Mouse (Mus musculus) brown adipose tissue, adult 24 weeks (tissue): ENCODE results near the gene Sh3bgrl. TPM values are rescaled to one million over a fixed set of nuclear protein-coding genes. Genes with fewer than 3 reads are reported as not detected.

ENCODE experiments used
- H3K27ac ChIP-seq: fragments of 200-500 bp; replicated peaks from 2 replicates; pipeline ENCODE4 v1.5.1; 2012; ENCODE audit warnings: low read depth, mild to moderate bottlenecking, low read length
- H3K4me1 ChIP-seq: fragments of 200-500 bp; 2 replicates; pipeline ENCODE4 v1.6.1; 2012; ENCODE audit warnings: low read length, mixed read lengths; ENCODE audit not compliant: control insufficient read depth, insufficient read depth, insufficient read length
- H3K4me3 ChIP-seq: fragments of 200-500 bp; 2 replicates; pipeline ENCODE4 v1.5.1; 2012; ENCODE audit warnings: low read depth, mild to moderate bottlenecking, low read length, moderate library complexity; ENCODE audit not compliant: insufficient read depth
- polyA plus RNA-seq: library from polyadenylated mRNA; stranded (reverse); fragments of >200 nt; gene quantifications from 2 replicates; pipeline ENCODE4 v1.2.4, GENCODE M21; 2012; ENCODE audit not compliant: missing spikeins, insufficient read depth, insufficient read length

Gene Sh3bgrl
- polyA plus RNA-seq, 1 experiment, result 222 TPM

DNA sequence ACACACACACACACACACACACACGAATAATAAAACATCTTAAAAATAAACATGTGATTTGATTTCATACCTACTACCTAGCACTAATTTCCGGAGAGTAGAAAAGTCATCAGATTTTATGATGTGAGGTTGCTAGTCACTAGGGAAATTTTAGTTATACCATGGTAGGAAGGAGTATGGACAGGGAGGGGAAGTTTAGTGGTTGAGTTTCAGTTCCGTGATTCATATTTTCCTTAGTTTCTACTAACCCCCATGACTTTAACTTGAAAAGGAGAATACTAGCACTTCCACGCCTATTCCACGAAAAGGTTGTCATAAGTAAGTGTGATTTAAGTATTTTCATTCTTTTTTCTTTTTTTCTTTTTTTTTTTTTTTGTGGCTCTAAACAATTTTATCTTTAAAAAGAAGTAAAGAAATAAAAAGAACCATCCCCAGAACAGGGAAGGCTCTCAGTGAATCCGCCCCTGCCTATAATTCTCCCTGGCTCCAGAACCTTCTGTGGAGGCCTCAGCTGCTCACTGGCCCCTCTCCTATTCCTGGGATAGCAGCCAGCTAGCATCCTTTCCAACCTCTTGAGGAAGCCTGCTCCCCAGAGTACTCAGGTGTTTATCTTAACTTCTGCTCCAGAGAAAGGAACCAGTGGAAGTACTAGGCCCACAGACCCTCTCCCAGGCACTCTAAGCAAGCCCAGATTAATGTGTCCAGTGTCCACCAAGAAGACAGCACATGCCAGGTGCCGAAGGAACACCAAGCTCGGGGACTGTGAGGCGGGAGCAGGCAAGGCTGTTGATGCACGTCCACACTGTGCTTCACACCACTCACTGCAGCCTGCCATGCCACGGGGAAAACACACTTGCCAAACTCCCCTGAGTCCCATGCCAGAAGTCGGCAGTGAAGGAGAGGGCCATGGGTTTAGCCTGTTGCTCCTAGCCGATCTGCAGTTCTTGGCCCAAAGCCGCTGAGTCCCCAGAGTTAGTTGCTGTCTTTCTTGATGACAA is 25.0 kb downstream of the Sh3bgrl start:
- no peak overlapping the region for H3K4me3 ChIP-seq
- peak overlapping the region; percentile 86 for H3K27ac ChIP-seq

DNA sequence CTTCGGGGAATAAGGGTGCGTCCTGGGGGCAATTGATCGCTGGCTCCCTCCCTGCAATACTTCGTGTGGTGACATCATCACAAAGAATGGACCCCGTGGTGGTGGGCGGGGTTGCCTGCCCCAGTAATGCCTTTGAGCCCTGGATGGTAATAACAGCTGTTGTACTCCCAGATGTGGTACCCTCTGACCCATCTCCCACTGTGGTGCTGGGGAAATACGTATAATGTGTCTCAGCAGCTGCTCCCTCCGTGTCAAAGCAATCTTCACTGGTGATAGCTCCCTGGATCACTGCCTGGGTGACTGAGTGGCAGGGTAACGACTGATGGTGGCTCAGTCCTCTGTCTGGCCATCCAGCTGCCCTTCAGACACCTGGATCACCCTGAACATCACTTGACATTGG is 26.0 kb downstream of the Sh3bgrl start:
- Histone ChIP-seq H3K4me1 (peaks cover 22% of the 10 kb centered on the region), H3K27ac (peak overlapping the region; percentile 86), H3K4me3 (no peak overlapping the region)

More for the DNA sequence above, 25.0 kb downstream of the Sh3bgrl start:
- peaks cover 20% of the 10 kb centered on the region for H3K4me1 ChIP-seq

DNA sequence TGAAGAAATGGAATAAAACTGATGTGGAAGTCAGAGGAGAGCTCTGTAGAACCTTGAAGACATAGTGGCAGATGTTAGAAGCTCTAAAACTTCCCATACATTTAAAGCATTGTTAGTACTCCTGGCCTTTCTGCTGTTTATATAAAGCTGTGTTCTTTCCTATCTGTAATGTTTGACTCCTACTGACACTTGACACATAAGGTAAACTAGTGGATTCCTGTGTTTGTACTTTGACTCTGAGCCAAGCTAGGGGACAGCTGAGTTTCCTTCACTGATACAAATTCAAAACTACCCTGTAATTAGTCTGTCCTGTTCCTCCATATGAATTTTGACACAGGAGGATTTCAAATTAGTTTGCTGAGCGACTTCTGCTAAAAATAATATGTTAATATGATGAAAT is 27.5 kb downstream of the Sh3bgrl start:
- Histone ChIP-seq H3K27ac (no peak overlapping the region), H3K4me3 (no peak overlapping the region), H3K4me1 (peaks cover 22% of the 10 kb centered on the region)

DNA sequence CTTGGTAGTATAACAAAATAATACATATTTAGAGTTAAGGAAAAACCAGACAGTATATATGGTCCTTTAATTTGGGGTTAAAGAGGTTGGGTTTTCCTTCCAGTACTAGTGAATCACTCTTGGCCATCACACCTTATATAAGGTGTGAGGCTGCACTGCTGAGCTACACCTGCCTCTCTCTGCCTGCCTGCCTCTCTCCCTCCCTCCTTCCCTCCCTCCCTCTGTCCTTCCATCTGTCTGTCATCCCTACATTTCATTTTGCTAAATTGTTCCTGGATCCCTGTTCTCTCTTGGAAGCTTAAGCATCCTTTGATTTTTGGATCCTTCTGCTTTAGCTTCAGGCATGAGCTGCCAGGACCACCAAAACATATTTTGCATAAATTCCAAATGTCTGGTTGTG is 28.6 kb downstream of the Sh3bgrl start:
- no peak overlapping the region for H3K4me3 ChIP-seq
- peaks cover 22% of the 10 kb centered on the region for H3K4me1 ChIP-seq
- H3K27ac ChIP-seq, result no peak overlapping the region

DNA sequence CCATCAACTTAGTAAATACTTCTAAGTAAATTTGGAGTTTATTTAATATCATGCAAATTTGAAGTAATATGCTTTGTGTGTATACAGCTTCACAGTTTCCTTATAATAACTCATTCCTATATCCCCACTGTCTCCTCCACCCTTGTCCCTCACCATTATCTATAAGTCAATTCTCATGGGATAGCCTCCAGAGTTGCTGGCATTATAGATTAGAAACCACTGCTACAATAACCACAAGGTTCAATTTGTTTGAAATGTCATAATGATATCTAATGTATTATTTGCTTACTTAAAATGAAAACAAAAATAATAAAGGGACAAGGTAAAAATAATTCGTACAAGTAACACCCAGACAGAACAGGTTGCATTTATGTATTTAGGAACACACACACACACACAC is 31.7 kb downstream of the Sh3bgrl start:
- Histone ChIP-seq H3K27ac (no peak overlapping the region), H3K4me1 (peaks cover 7% of the 10 kb centered on the region)

DNA sequence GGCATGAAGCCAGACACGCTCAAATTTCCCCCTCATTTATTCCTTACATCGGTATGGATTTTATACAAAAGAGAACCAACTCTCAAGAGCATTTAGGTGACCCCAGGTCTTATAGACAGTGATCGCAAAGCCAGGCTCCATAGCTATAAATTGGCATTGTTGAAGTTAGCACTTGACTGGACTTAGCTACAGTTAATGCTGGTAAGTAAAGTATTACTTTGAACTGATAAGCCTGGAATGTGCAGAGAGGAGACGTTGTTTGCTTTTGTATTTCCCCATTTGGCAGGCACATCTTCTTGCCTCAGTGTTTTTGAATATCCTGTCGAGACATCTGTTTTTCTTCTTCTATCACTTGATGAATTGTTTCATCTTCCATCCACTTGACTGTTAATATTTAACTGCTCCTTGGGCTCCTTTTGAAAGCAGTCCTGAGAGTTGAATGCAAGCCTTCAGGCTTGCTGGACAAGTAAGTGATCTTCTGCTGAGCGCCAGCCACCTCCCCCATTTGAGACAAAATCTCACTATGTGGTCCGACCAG is 32.5 kb downstream of the Sh3bgrl start:
- Histone ChIP-seq H3K27ac (no peak overlapping the region; the same call in none of the 2 replicates), H3K4me3 (no peak overlapping the region), H3K4me1 (peaks cover 8% of the 10 kb centered on the region)

More for the DNA sequence above, 31.7 kb downstream of the Sh3bgrl start:
- no peak overlapping the region for H3K4me3 ChIP-seq

DNA sequence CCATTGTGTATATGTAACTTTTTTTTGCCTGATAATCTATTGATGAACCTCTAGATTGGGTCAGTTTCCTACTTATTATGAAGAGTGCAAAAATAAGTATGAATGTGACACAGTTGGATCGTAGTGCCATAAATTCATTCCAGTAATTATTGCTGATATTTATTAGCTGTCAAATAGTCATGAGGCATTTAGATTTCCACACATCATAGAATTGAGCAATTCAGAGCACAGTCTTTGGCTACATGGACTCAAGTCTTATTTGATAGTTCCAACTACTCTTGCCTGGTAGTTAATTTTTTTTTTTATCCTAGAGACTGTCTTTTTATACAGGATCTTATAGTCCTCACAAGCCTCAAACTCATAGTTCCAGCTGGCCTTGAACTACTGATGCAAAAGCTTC is 34.9 kb downstream of the Sh3bgrl start:
- Histone ChIP-seq H3K4me1 (peaks cover 7% of the 10 kb centered on the region), H3K27ac (no peak overlapping the region), H3K4me3 (no peak overlapping the region)

DNA sequence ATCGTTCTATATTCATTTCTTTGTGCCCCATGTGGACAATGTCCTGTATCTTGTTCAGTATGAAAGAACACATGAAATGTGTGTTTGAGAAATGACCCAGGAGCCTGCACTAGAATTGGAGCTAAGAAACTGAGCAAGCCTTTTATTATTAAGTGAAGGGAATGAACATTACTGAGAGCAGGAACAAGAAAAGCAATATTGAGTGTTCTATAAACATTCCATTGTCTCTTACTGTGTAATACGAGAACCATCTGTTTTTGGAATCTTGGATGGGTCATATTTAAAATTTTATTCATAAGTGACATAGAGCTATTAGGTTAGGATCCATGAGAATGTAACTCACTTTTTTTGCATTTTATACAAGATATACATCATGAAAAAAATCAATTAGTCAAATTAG is 36.7 kb downstream of the Sh3bgrl start:
- H3K27ac ChIP-seq, result peak overlapping the region; percentile 72

DNA sequence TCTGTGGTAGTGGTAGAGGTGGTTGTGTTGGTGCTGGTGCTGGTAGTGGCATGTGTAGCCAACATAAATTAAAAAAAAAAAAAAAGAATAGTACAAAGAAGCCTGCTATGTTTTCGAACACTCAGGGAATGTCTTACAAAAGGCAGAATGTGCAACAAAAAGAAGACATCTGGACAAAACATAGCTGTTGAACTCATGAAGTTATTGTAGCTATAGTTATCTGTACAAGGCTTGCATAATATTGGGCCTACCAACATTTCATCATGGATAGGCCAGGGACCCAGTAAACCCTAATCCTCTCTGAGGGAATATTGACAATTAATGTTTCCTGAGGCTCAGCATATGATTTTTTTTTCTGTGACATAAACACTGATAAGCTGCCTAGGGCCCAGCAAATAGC is 37.3 kb downstream of the Sh3bgrl start:
- peaks cover 5% of the 10 kb centered on the region for H3K4me1 ChIP-seq
- H3K4me3 ChIP-seq, result no peak overlapping the region
- peak overlapping the region; percentile 72 for H3K27ac ChIP-seq

More for the DNA sequence above, 36.7 kb downstream of the Sh3bgrl start:
- no peak overlapping the region for H3K4me3 ChIP-seq
- H3K4me1 ChIP-seq, result peaks cover 5% of the 10 kb centered on the region

DNA sequence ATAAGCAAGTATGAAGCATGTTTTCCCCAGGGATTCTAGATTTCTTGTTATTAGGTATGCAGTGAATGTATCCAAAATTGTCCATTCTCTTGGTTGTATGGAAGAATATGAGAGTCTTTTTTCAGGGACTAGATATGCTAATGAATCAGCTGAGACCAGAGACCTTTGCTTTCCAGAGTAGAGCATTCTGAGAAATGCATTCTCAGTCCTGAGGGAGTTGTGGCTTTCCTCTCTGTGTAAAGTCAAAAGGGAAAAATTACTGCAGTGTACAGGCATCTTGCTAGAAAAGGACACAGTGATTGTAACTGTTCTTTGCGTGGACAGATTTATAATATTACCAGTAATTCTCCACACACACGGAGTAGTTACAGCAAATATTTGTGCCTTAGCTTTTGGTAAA is 38.3 kb downstream of the Sh3bgrl start:
- peaks cover 7% of the 10 kb centered on the region for H3K4me1 ChIP-seq
- no peak overlapping the region for H3K4me3 ChIP-seq
- H3K27ac ChIP-seq, result no peak overlapping the region

DNA sequence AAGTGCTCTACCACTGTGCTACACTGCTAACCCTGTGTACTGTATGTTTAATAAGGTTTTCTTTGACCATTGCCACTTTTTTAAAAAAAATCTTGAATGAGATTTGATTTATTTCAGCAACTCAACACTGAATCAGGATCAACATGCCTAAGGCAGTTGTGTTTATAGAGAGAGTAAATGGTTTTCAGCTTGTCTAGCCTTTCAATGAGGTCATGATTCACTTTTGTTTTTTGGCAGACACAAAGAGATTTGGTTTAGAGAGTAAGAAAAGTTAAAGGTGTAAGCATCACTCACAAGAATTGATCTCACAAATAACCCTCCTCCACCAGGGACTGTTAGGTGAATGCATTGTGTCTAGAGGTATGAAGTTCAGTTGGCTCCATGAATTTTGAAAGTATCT is 41.1 kb downstream of the Sh3bgrl start:
- Histone ChIP-seq H3K27ac (no peak overlapping the region), H3K4me3 (no peak overlapping the region), H3K4me1 (peaks cover 7% of the 10 kb centered on the region)

DNA sequence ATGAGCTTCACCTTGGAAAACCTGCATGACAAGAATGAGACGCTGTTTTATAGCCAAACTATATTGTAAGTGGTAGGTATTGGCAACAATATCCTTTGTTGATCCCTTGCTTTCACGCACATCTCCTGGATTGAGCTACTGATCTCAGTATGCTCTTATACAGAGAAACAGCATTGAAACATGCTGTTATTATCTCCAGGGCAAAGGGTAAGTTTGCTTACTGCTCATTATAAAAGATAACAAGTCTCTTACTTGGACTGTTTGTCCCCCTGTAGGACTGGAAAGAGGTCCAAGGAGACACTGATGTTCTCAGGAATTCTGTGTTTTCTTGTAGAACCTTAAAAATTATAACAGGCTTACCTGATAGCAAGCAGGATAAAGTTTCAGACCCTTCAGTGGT is 41.7 kb downstream of the Sh3bgrl start:
- Histone ChIP-seq H3K4me3 (no peak overlapping the region), H3K4me1 (peaks cover 7% of the 10 kb centered on the region), H3K27ac (peak overlapping the region; percentile 45)

DNA sequence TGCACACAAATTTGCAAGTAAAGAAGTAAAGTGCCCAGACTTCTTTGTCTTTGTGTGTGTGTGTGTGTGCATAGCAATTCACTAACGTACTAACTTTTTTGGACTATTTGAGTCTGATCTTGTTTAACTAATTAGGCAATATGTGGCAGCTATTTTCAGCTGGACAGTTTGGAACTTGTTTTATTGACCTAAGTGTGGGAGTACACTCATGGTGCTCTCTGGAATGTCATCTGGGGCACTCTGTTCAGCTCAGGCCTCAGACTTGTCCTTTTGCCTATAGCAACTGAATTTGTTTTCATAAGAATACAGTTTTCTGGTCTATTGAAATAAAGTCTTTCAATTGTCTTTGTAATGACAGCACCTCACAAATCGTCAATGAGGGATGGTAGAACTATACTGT is 42.1 kb downstream of the Sh3bgrl start:
- H3K27ac ChIP-seq, result no peak overlapping the region
- peaks cover 7% of the 10 kb centered on the region for H3K4me1 ChIP-seq
- H3K4me3 ChIP-seq, result no peak overlapping the region

DNA sequence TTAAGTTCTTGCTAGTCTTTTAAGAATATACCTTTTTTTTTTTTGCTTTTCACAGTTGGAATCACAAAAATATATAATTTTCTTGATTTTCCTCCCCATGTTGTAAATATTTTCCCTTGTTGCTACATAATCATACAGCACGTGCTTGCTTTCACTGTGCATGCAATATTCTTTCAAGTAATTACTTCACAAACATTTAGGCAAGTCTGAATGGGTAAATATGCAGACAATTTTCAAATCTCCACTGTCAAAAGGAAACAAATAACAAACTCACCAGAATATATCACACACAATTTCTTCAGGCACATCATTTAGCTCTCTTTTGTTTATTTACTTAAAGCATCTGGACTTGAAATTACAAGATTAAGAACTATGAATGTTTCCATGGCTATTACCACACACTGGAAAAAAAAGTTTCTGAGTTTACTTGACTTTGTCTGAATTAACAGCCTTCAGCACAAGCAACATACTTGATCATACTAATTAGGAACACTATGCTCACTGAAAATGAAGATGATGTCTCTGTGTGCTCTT is 46.2 kb downstream of the Sh3bgrl start:
- Histone ChIP-seq H3K4me1 (peaks cover 5% of the 10 kb centered on the region), H3K27ac (peak overlapping the region; percentile 37; the same call in 1 of the 2 replicates), H3K4me3 (no peak overlapping the region)

DNA sequence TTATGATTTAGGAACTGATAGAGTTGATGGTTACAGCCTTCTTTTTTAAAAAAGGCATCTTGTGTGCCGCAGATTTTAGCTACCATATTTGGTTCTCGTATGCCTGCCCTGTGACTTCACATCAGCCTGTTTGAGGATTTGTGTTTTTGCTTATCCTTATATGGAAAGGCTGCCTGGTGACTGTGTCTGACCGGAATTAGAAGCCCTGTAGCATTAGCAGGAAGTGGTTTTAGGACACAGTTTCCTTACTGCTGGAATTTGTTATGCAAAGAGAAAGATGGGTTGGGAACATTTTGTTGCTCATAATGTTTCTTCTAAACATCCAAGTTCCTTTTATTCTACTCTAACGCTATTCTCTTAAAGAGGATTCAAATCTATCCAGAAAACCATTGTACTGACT is 47.1 kb downstream of the Sh3bgrl start:
- Histone ChIP-seq H3K4me1 (peaks cover 5% of the 10 kb centered on the region), H3K27ac (peak overlapping the region; percentile 37)

More for the DNA sequence above, 47.1 kb downstream of the Sh3bgrl start:
- H3K4me3 ChIP-seq, result no peak overlapping the region
